Mouse (Mus musculus) erythroid progenitor cell, adult 5-6 weeks (primary cell): ENCODE data around the gene Fgf10. TPM values are rescaled to one million over a fixed set of nuclear protein-coding genes. Genes with fewer than 3 reads are reported as not detected.

Experiments
- ATAC-seq: replicated peaks from 2 replicates; pipeline ENCODE4 v1.8.0; 2016; ENCODE audit warnings: moderate number of reproducible peaks, mild to moderate bottlenecking, moderate TSS enrichment, inconsistent platforms; ENCODE audit not compliant: poor library complexity, low FRiP score, severe bottlenecking
- total RNA-seq, 2 experiments: library from RNA; stranded (forward) in 1 of 2; stranded (reverse) in 1 of 2; fragments of 150-400 nt in 1 of 2; fragments of 186-747, 209-891 nt in 1 of 2; gene quantifications; 2 replicates each; pipeline versions ENCODE4 v1.2.3 to v1.2.4; 2015 to 2017; ENCODE audit warnings: low replicate concordance in 2 of 2

The Fgf10 gene
- total RNA-seq, 2 experiments from 2014 or later = not detected

DNA sequence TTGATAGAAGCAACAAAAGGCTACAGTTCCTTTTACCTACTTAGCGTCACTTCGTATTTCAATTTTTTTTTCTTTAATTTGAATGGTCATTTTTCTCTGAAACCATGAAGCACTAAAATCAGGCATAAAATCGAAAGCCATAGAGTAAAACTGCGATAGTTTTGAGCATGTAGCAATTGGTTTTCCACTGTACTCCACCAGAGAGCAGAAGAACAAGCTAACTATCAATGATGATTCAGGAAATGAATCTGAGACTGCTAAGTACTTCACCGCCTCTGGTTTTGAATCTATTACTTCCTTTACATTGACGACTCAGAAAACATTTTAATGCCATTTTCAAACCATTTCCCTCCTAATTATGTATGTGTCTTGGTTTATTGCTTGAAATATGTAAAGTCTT, 150.2 kb downstream of the Fgf10 start:
- no peak for ATAC-seq

DNA sequence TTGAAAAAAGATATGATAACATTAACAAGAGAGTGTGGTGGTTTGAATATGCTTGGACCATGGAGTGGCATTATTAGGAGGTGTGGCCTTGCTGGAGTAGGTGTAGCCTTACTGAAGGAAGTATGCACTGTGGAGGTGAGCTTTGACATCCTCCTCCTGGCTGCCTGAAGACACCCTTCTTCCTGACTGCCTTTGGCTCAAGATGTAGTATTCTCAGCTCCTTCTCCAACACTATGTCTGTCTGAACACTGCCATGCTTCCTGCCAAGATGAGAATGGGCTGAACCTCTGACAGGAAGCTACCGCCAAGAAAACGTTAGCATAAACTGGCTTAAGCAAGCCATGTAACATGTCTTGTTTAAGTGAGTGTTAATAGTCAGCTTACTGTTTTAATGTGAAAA, 153.5 kb downstream of the Fgf10 start:
- ATAC-seq = no peak

GRCm38 (mm10) chr13:118825102-118825501, 155.5 kb downstream of the Fgf10 start:
- ATAC-seq = no peak

GRCm38 (mm10) chr13:118828604-118829381, 159.2 kb downstream of the Fgf10 start:
- no peak for ATAC-seq

GRCm38 (mm10) chr13:118834021-118834420, 164.4 kb downstream of the Fgf10 start:
- ATAC-seq = no peak

DNA sequence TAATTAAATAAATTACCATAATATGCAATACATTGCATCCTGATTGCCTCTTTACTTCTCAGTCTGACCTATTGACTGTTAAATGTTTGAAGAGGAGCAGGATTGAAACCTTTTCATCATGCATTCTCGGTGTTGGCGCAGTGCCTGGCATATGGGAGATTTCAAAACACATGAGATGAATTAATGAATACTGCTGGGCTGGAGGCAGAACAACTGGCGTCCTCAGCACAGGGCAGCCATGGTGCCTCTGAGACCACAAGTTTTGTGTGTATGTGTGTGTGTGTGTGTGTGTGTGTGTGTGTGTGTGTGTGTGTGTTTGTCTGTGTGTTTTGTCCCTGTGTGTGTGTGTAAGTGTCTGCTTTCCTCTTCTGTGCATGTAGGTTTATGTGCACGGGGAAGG, 165.5 kb downstream of the Fgf10 start:
- no peak for ATAC-seq
